Mouse (Mus musculus) MEL (cell line): Measurements from ENCODE around the gene Ybey. TPM values are rescaled to one million over a fixed set of nuclear protein-coding genes. Genes with fewer than 3 reads are reported as not detected.

ENCODE experiments used
- DNase-seq: peaks from one replicate; pipeline ENCODE4 v3.0.0; 2011; ENCODE audit warnings: low read depth, low spot score
- H3K27ac ChIP-seq: 2 replicates; pipeline ENCODE4 v1.5.1; 2012; ENCODE audit warnings: low read depth, mild to moderate bottlenecking, control low read depth, low read length, moderate library complexity; ENCODE audit not compliant: control insufficient read depth
- H3K27me3 ChIP-seq, 2 experiments: fragments of 150-350 bp in 1 of 2; sonication (generic) in 1 of 2; 2 replicates each; pipeline ENCODE4 v1.6.1; 2012; ENCODE audit warnings: low read length in 2 of 2, mild to moderate bottlenecking in 2 of 2, improper control_type of control experiment in 1 of 2, moderate library complexity in 1 of 2; ENCODE audit not compliant: insufficient read depth in 2 of 2, control insufficient read depth in 1 of 2
- H3K36me3 ChIP-seq, 2 experiments: 2 replicates each; pipeline ENCODE4 v1.6.1; 2012 to 2014; ENCODE audit warnings: low read length in 2 of 2, improper control_type of control experiment in 1 of 2, inconsistent platforms in 1 of 2, mild to moderate bottlenecking in 1 of 2; ENCODE audit not compliant: insufficient read depth in 2 of 2, control insufficient read depth in 1 of 2
- H3K4me1 ChIP-seq, 2 experiments: fragments of 150-350 bp in 1 of 2; sonication (generic) in 1 of 2; 2 replicates each; pipeline ENCODE4 v1.6.1; 2012; ENCODE audit warnings: low read length in 2 of 2, improper control_type of control experiment in 1 of 2, mild to moderate bottlenecking in 1 of 2; ENCODE audit not compliant: insufficient read depth in 2 of 2, control insufficient read depth in 1 of 2
- H3K4me3 ChIP-seq, 2 experiments: fragments of 150-350 bp in 1 of 2; sonication (generic) in 1 of 2; 2 replicates each; pipeline ENCODE4 v1.5.1; 2012; ENCODE audit warnings: low read depth in 2 of 2, low read length in 2 of 2, mild to moderate bottlenecking in 2 of 2, moderate library complexity in 2 of 2, control low read depth in 1 of 2, improper control_type of control experiment in 1 of 2; ENCODE audit not compliant: control insufficient read depth in 1 of 2, insufficient read depth in 1 of 2
- H3K79me2 ChIP-seq: 2 replicates; pipeline ENCODE4 v1.6.1; 2012; ENCODE audit warnings: mild to moderate bottlenecking, low read length, moderate library complexity; ENCODE audit not compliant: control insufficient read depth, poor library complexity, insufficient read depth
- H3K9ac ChIP-seq: 2 replicates; pipeline ENCODE4 v1.6.1; 2012; ENCODE audit warnings: low read depth, mild to moderate bottlenecking, control low read depth, low read length, moderate library complexity; ENCODE audit not compliant: control insufficient read depth, poor library complexity, severe bottlenecking
- H3K9me3 ChIP-seq: fragments of 150-350 bp; sonication (generic); replicated peaks from 2 replicates; pipeline ENCODE4 v1.6.1; 2012; ENCODE audit warnings: mild to moderate bottlenecking, low read length, improper control_type of control experiment, moderate library complexity; ENCODE audit not compliant: insufficient read depth
- CHD1 ChIP-seq: IDR thresholded peaks from 2 replicates; pipeline ENCODE4 v1.6.1; 2012; ENCODE audit warnings: low read depth, mild to moderate bottlenecking, inconsistent platforms, low read length, improper control_type of control experiment
- CTCF ChIP-seq, 3 experiments: IDR thresholded peaks in 2 of 3; conservative IDR thresholded peaks in 1 of 3; 2 replicates each; pipeline ENCODE4 v1.5.1; 2011 to 2012; ENCODE audit warnings: low read length in 3 of 3, low read depth in 2 of 3, mild to moderate bottlenecking in 2 of 3, improper control_type of control experiment in 1 of 3, inconsistent platforms in 1 of 3, mixed read lengths in 1 of 3, moderate library complexity in 1 of 3; ENCODE audit not compliant: control insufficient read depth in 1 of 3, insufficient read depth in 1 of 3, poor library complexity in 1 of 3, severe bottlenecking in 1 of 3
- GABPA ChIP-seq: IDR thresholded peaks from 2 replicates; pipeline ENCODE4 v1.6.1; 2012; ENCODE audit warnings: low read depth, mild to moderate bottlenecking, inconsistent platforms, low read length, improper control_type of control experiment, moderate library complexity
- HCFC1 ChIP-seq: IDR thresholded peaks from 2 replicates; pipeline ENCODE4 v1.6.1; 2012; ENCODE audit warnings: low read depth, mild to moderate bottlenecking, inconsistent platforms, low read length, improper control_type of control experiment, moderate library complexity
- MAX ChIP-seq: IDR thresholded peaks from 2 replicates; pipeline ENCODE4 v1.6.1; 2011; ENCODE audit warnings: low read length, improper control_type of control experiment
- MXI1 ChIP-seq: IDR thresholded peaks from 2 replicates; pipeline ENCODE4 v1.6.1; 2011; ENCODE audit warnings: mild to moderate bottlenecking, low read depth, low read length, improper control_type of control experiment
- NRF1 ChIP-seq: IDR thresholded peaks from 2 replicates; pipeline ENCODE4 v1.6.1; 2014; ENCODE audit warnings: low read depth, mild to moderate bottlenecking, inconsistent platforms, low read length, improper control_type of control experiment, moderate library complexity; ENCODE audit not compliant: poor library complexity, insufficient read depth, severe bottlenecking
- POLR2AphosphoS5 ChIP-seq: IDR thresholded peaks from 2 replicates; pipeline ENCODE4 v1.6.1; 2012; ENCODE audit warnings: low read depth, borderline replicate concordance, mild to moderate bottlenecking, inconsistent platforms, low read length, moderate library complexity, mixed read lengths
- RAD21 ChIP-seq: IDR thresholded peaks from 2 replicates; pipeline ENCODE4 v1.6.1; 2011; ENCODE audit warnings: mild to moderate bottlenecking, low read depth, low read length, improper control_type of control experiment
- SIN3A ChIP-seq: IDR thresholded peaks from 2 replicates; pipeline ENCODE4 v1.6.1; 2012; ENCODE audit warnings: low read length, improper control_type of control experiment, inconsistent platforms
- SMC3 ChIP-seq: IDR thresholded peaks from 2 replicates; pipeline ENCODE4 v1.6.1; 2011; ENCODE audit warnings: low read depth, low read length, improper control_type of control experiment
- TAL1 ChIP-seq: IDR thresholded peaks from 2 replicates; pipeline ENCODE4 v1.6.1; 2012; ENCODE audit warnings: mild to moderate bottlenecking, inconsistent platforms, low read length, moderate library complexity, mixed read lengths
- TCF12 ChIP-seq: IDR thresholded peaks from 2 replicates; pipeline ENCODE4 v1.6.1; 2014; ENCODE audit warnings: low read depth, mild to moderate bottlenecking, inconsistent platforms, low read length, improper control_type of control experiment, moderate library complexity
- UBTF ChIP-seq: IDR thresholded peaks from 2 replicates; pipeline ENCODE4 v1.6.1; 2012; ENCODE audit warnings: low read depth, mild to moderate bottlenecking, inconsistent platforms, low read length, improper control_type of control experiment, moderate library complexity, borderline replicate concordance; ENCODE audit not compliant: insufficient read depth
- USF2 ChIP-seq, 2 experiments: IDR thresholded peaks; 2 replicates each; pipeline ENCODE4 v1.6.1; 2011 to 2012; ENCODE audit warnings: improper control_type of control experiment in 2 of 2, low read length in 2 of 2, borderline replicate concordance in 1 of 2, inconsistent platforms in 1 of 2, low read depth in 1 of 2, mild to moderate bottlenecking in 1 of 2; ENCODE audit not compliant: insufficient read depth in 1 of 2
- ZC3H11A ChIP-seq: IDR thresholded peaks from 2 replicates; pipeline ENCODE4 v1.6.1; 2012; ENCODE audit warnings: low read depth, mild to moderate bottlenecking, inconsistent platforms, low read length, improper control_type of control experiment
- ZKSCAN1 ChIP-seq: IDR thresholded peaks from 2 replicates; pipeline ENCODE4 v1.6.1; 2012; ENCODE audit warnings: low read depth, mild to moderate bottlenecking, inconsistent platforms, low read length, improper control_type of control experiment, moderate library complexity
- ZNF384 ChIP-seq: IDR thresholded peaks from 2 replicates; pipeline ENCODE4 v1.6.1; 2012; ENCODE audit warnings: low read depth, mild to moderate bottlenecking, inconsistent platforms, low read length, improper control_type of control experiment
- polyA plus RNA-seq, 2 experiments: library from polyadenylated mRNA; stranded (reverse) in 1 of 2; unstranded in 1 of 2; fragments of >175 nt in 1 of 2; fragments of >200 nt in 1 of 2; gene quantifications; 2 replicates each; pipeline versions ENCODE4 v1.2.1 to v1.2.4; 2012; ENCODE audit warnings: low replicate concordance in 2 of 2, low read depth in 1 of 2; ENCODE audit not compliant: insufficient read length in 2 of 2, insufficient read depth in 1 of 2, missing spikeins in 1 of 2
- total RNA-seq: library from RNA; depleted of rRNA; stranded (reverse); fragments of 300-350 nt; gene quantifications from 2 replicates; pipeline ENCODE4 v1.2.3, GENCODE M21; 2012

The Ybey gene
- total and polyA plus RNA-seq, 3 experiments = 2.6 to 4.0 TPM; not detected in 1

DNA sequence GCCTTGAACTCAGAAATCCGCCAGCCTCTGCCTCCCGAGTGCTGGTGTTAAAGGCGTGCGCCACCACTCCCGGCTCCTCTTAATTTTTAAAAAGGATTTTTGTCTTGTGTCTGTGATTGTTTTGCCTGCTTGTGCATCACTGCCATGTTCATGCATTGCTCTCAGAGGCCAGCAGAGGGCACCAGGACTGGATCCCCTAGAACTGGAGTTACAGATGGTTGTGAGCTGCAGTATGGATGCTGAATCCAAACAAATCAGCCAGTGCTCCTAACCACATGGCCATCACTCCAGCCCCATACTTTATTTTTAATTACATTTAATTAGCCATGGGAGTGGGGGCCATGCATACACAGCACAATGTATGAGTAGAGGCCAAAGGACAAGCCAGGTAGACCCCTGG lies 13.6 kb downstream of the Ybey start:
- H3K79me2 ChIP-seq = no peaks in the 10 kb centered on the region
- H3K27me3 ChIP-seq = no peaks in the 10 kb centered on the region
- peak; percentile 77 for DNase-seq
- H3K9me3 ChIP-seq = no peaks in the 10 kb centered on the region
- no peak overlapping the region for H3K9ac ChIP-seq
- no peak overlapping the region for H3K4me3 ChIP-seq
- no peak for TF ChIP-seq GABPA
- TF ChIP-seq ZC3H11A = peak; percentile 48; the same call in 1 of the 2 replicates
- peak; percentile 63 for TF ChIP-seq RAD21
- TF ChIP-seq USF2 (IDR thresholded peaks at IDR 0.05; ENCODE audit: borderline replicate concordance in 1 of 2, insufficient read depth in 1 of 2, low read depth in 1 of 2, low read length in 2 of 2) = no peak
- TF ChIP-seq TAL1 = no peak
- peak; percentile 89 for TF ChIP-seq SMC3
- peak; percentile 81 to 84 (median 83) for TF ChIP-seq CTCF (IDR thresholded peaks at IDR 0.05 in 2 of 3, conservative IDR thresholded peaks at IDR 0.05 in 1 of 3; ENCODE audit: control insufficient read depth in 1 of 3, insufficient read depth in 1 of 3, low read depth in 2 of 3, low read length in 3 of 3, poor library complexity in 1 of 3, severe bottlenecking in 1 of 3)
- no peak overlapping the region for H3K27ac ChIP-seq
- H3K4me1 ChIP-seq = no peaks in the 10 kb centered on the region; a peak in 2 of 4 replicates
- no peaks in the 10 kb centered on the region for H3K36me3 ChIP-seq

DNA sequence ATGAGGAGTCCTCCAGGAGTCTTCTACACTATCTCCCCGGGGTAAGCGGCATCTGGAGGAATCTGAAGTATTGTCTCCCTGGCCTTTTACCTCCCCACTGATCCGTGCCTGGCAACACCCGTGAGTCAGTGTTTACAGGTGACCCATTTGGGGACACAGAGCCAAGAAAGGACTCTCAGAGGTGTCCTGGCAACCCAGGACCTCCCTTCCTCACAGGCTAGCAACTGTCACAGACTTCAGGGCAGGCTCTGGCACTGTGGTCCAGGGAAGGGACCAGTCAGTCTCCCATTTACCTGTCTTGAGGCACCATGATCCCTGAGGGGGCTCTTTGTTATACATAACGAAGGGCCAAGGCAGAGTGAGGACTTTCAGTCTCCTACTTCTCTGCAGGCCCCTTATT lies 20.1 kb downstream of the Ybey start, which contains the start of gene 2610028H24Rik:
Gene 2610028H24Rik, plus strand, starts transcription at position 231 of the 400 bp plus-strand sequence.
- H3K9me3 ChIP-seq = no peaks in the 10 kb centered on the region
- DNase-seq = no peak
- H3K36me3 ChIP-seq = peaks cover 0 to 26% of the 10 kb centered on the region in 2 experiments; a peak in 2 of 4 replicates
- no peaks in the 10 kb centered on the region for H3K79me2 ChIP-seq
- H3K4me1 ChIP-seq = peaks cover 11 to 25% of the 10 kb centered on the region in 2 experiments
- no peak within 1 kb of the TSS for H3K9ac ChIP-seq
- no peak within 1 kb of the TSS for H3K27ac ChIP-seq
- no peak within 1 kb of the TSS for H3K4me3 ChIP-seq
- no peak for TF ChIP-seq TCF12
- TF ChIP-seq HCFC1 = no peak
- no peak for TF ChIP-seq NRF1
- no peak for TF ChIP-seq CHD1
- no peak for TF ChIP-seq CTCF (IDR thresholded peaks at IDR 0.05 in 2 of 3, conservative IDR thresholded peaks at IDR 0.05 in 1 of 3; ENCODE audit: control insufficient read depth in 1 of 3, insufficient read depth in 1 of 3, low read depth in 2 of 3, low read length in 3 of 3, poor library complexity in 1 of 3, severe bottlenecking in 1 of 3)
- TF ChIP-seq SIN3A = no peak
- no peak for TF ChIP-seq MAX
- TF ChIP-seq MXI1 = no peak
- no peak for TF ChIP-seq TAL1
- no peak for TF ChIP-seq POLR2AphosphoS5
- no peak for TF ChIP-seq UBTF
- TF ChIP-seq ZKSCAN1 = no peak
- no peak for TF ChIP-seq RAD21
- TF ChIP-seq ZNF384 = no peak
- TF ChIP-seq, all 39 proteins: peak for 0
- H3K27me3 ChIP-seq = no peaks in the 10 kb centered on the region
